Mouse (Mus musculus) adrenal gland, adult 10 weeks (tissue): ENCODE measurements around the gene Dact2. TPM values are rescaled to one million over a fixed set of nuclear protein-coding genes. Genes with fewer than 3 reads are reported as not detected.

Experiments used
- polyA plus RNA-seq: library from polyadenylated mRNA; stranded (reverse); fragments of 350-450 nt; fragmentation: Illumina TruSeq; extraction: RNeasy Lipid Tissue Mini Kit (QIAGEN cat#74804); gene quantifications from one replicate; pipeline ENCODE4 v1.2.3, GENCODE M21; 2014; ENCODE audit warnings: low read depth, low replicate concordance

Gene Dact2
- polyA plus RNA-seq: not detected

DNA sequence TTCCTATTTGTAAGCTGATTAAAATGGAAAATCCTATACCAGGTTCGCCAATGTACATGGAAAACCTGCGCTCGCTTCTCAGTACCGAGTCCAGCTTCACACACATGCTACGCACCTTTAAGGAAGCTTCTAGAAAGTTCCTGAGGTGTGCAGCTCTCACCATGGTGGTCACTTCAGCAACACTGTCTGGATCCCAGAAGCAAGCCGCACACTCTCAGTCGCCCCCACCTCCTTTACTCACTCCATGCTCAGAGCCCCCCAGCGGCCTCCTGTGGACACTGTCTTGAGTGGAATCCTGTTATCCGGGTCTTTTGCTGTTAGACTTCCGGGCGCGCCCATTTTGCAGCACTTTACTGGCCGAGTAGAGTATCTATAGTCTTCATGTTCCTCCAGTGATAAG lies at the start of gene Dact2:
Gene Dact2 (minus strand): TSS at position 244 of the 400 bp plus-strand sequence.

Other genes starting within 250 kb of the Dact2 start
- gene Gm7356, start 200.6 kb downstream of the Dact2 start, polyA plus RNA-seq: not detected
- gene Gm7358, start 144.8 kb downstream of the Dact2 start, polyA plus RNA-seq: not detected
- 30.4 TPM for gene Smoc2, start 75.2 kb upstream of the Dact2 start, polyA plus RNA-seq